Mouse (Mus musculus) T-helper 1 cell (primary cell): Measurements from ENCODE around the gene Tnrc6c.

Experiments
- in situ Hi-C: fragments of 300-600 bp; cut with MboI, MseI; formaldehyde crosslinking; loops from one replicate; pipeline ENCODE4 v1.15.1; 2025; ENCODE audit warnings: high pct_unique_total_duplicates

Gene Tnrc6c

GRCm38 (mm10) chr11:117633310-117633709 is 20.8 kb upstream of the Tnrc6c start:
- in situ Hi-C loops, result no loop called here

GRCm38 (mm10) chr11:117638386-117638785 is 15.7 kb upstream of the Tnrc6c start:
- in situ Hi-C loops, result no loop called here

- in situ Hi-C loops, result no loop called here
These were observed 15.3 kb upstream of the Tnrc6c start for GRCm38 (mm10) chr11:117638809-117639208.

- in situ Hi-C loops, result no loop called here
These were observed 14.6 kb upstream of the Tnrc6c start for GRCm38 (mm10) chr11:117639331-117639970.

GRCm38 (mm10) chr11:117642181-117642580 is 11.9 kb upstream of the Tnrc6c start:
- in situ Hi-C loops, result no loop called here

GRCm38 (mm10) chr11:117643240-117643639 is 10.8 kb upstream of the Tnrc6c start:
- in situ Hi-C loops, result no loop called here

GRCm38 (mm10) chr11:117646786-117647185 is 7.3 kb upstream of the Tnrc6c start:
- in situ Hi-C loops, result no loop called here

GRCm38 (mm10) chr11:117648005-117648404 is 6.1 kb upstream of the Tnrc6c start:
- in situ Hi-C loops, result no loop called here

- in situ Hi-C loops, result no loop called here
These were observed 3.1 kb upstream of the Tnrc6c start for GRCm38 (mm10) chr11:117650721-117651644.

- in situ Hi-C loops, result no loop called here
These were observed 1.2 kb upstream of the Tnrc6c start for GRCm38 (mm10) chr11:117652907-117653306.

- in situ Hi-C loops, result no loop called here
These were observed 363 bp downstream of the Tnrc6c start for GRCm38 (mm10) chr11:117654380-117654924.

- in situ Hi-C loops, result no loop called here
These were observed 824 bp downstream of the Tnrc6c start for GRCm38 (mm10) chr11:117654934-117655291.

GRCm38 (mm10) chr11:117655292-117656076 is 1.4 kb downstream of the Tnrc6c start:
- in situ Hi-C loops, result no loop called here

- in situ Hi-C loops, result no loop called here
These were observed 1.9 kb downstream of the Tnrc6c start for GRCm38 (mm10) chr11:117656077-117656401.

GRCm38 (mm10) chr11:117658974-117659373 is 4.9 kb downstream of the Tnrc6c start:
- in situ Hi-C loops, result no loop called here

GRCm38 (mm10) chr11:117663036-117663809 is 9.1 kb downstream of the Tnrc6c start:
- in situ Hi-C loops, result no loop called here

- in situ Hi-C loops, result no loop called here
These were observed 9.7 kb downstream of the Tnrc6c start for GRCm38 (mm10) chr11:117663810-117664139.

GRCm38 (mm10) chr11:117665189-117665588 is 11.1 kb downstream of the Tnrc6c start:
- in situ Hi-C loops, result no loop called here

- in situ Hi-C loops, result no loop called here
These were observed 12.5 kb downstream of the Tnrc6c start for GRCm38 (mm10) chr11:117666563-117666962.

GRCm38 (mm10) chr11:117667152-117667551 is 13.1 kb downstream of the Tnrc6c start:
- in situ Hi-C loops, result no loop called here

GRCm38 (mm10) chr11:117667825-117668224 is 13.7 kb downstream of the Tnrc6c start:
- in situ Hi-C loops, result no loop called here
